ENCODE assay signal across 32 mouse cellular contexts in the genomic region with DNA sequence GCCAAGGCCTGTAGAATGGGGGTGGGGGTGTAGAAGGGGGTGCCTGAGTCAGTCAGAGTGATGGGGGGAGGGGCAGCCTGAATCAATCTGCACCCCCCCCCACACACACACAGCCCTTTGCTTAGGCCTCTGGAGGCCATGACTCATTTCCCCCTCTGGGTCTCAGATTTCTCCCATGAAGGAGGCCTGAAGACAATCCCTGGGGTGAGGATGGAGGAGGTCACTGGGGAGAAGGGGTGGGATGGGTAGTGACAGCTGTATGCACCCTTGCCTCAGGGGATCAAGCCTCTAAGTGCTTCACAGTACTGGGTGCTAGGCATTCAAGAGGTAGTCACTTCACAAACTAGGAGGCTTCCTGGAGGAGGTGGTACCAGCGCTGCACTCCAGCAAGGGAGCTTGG. TPM values are rescaled to one million over a fixed set of nuclear protein-coding genes. Genes with fewer than 3 reads are reported as not detected.
DNase-seq lines count a peak whose midpoint lies in the region; ATAC-seq and TF ChIP-seq lines count a peak whose summit lies in the region.
"Had no signal": no experiment of that assay in that cellular context is flagged by ENCODE, and none has a peak within 500 bp of the region (broad histone marks: within the 10 kb centered on the region; RNA-seq: fewer than 3 reads in every experiment).

No protein-coding gene starts in this region.

- H3K4me1 ChIP-seq in liver, embryonic 11.5 days (replicated peaks; ENCODE audit: control insufficient read depth, insufficient read depth, low read length) = peaks cover 6% of the 10 kb centered on the region
- H3K4me1 ChIP-seq in liver, postnatal 0 days (ENCODE audit: insufficient read depth) = peaks cover 12% of the 10 kb centered on the region
- H3K4me1 ChIP-seq: forebrain, embryonic 15.5 days; limb, embryonic 12.5 days; stomach, embryonic 15.5 days had no signal

- no peak for TF ChIP-seq EP300 in liver, postnatal 0 days (IDR thresholded peaks at IDR 0.05; ENCODE audit: low read depth)

- ATAC-seq in liver, embryonic 11.5 days (replicated peaks; ENCODE audit: low FRiP score) = no peak
- no peak for ATAC-seq in liver, postnatal 0 days
- ATAC-seq: forebrain, embryonic 15.5 days; intestine, postnatal 0 days; midbrain, embryonic 16.5 days had no signal

- no peak for TF ChIP-seq CTCF in liver, postnatal 0 days (IDR thresholded peaks at IDR 0.05; ENCODE audit: low read depth)

- H3K9me3 ChIP-seq in liver, embryonic 11.5 days (ENCODE audit: control insufficient read depth, low read length) = no peaks in the 10 kb centered on the region
- H3K9me3 ChIP-seq in liver, postnatal 0 days (ENCODE audit: low read length) = no peaks in the 10 kb centered on the region
- H3K9me3 ChIP-seq: embryonic facial prominence, embryonic 13.5 days; forebrain, embryonic 10.5 days; forebrain, embryonic 15.5 days; heart, embryonic 13.5 days; limb, embryonic 12.5 days; stomach, embryonic 15.5 days had no signal

- no peak overlapping the region for H3K9ac ChIP-seq in liver, embryonic 11.5 days (ENCODE audit: low read depth, low read length)
- no peak overlapping the region for H3K9ac ChIP-seq in liver, postnatal 0 days (replicated peaks)
- H3K9ac ChIP-seq: embryonic facial prominence, embryonic 13.5 days; forebrain, embryonic 15.5 days; heart, embryonic 13.5 days; limb, embryonic 12.5 days; stomach, embryonic 15.5 days had no signal

- no peak overlapping the region for H3K4me3 ChIP-seq in liver, embryonic 11.5 days (ENCODE audit: low read depth, low read length)
- no peak overlapping the region for H3K4me3 ChIP-seq in liver, postnatal 0 days (ENCODE audit: low read depth, low read length)
- H3K4me3 ChIP-seq: embryonic facial prominence, embryonic 13.5 days; forebrain, embryonic 10.5 days; forebrain, embryonic 15.5 days; heart, embryonic 13.5 days; left cerebral cortex, adult 2 months; limb, embryonic 12.5 days; stomach, embryonic 15.5 days had no signal

- no peaks in the 10 kb centered on the region for H3K36me3 ChIP-seq in liver, embryonic 11.5 days (ENCODE audit: control insufficient read depth, insufficient read depth, low read length)
- no peaks in the 10 kb centered on the region for H3K36me3 ChIP-seq in liver, postnatal 0 days (replicated peaks; ENCODE audit: insufficient read depth, low read length)
- H3K36me3 ChIP-seq: embryonic facial prominence, embryonic 13.5 days; forebrain, embryonic 10.5 days; forebrain, embryonic 15.5 days; heart, embryonic 13.5 days; limb, embryonic 12.5 days; stomach, embryonic 15.5 days had no signal

- H3K27me3 ChIP-seq in liver, embryonic 11.5 days (replicated peaks; ENCODE audit: control insufficient read depth, insufficient read depth, low read length) = no peaks in the 10 kb centered on the region
- H3K27me3 ChIP-seq in liver, postnatal 0 days (ENCODE audit: insufficient read depth, low read length) = no peaks in the 10 kb centered on the region
- H3K27me3 ChIP-seq: embryonic facial prominence, embryonic 13.5 days; forebrain, embryonic 15.5 days; heart, embryonic 13.5 days; limb, embryonic 12.5 days; stomach, embryonic 15.5 days had no signal

- no peak overlapping the region for H3K4me2 ChIP-seq in liver, embryonic 11.5 days
- no peak overlapping the region for H3K4me2 ChIP-seq in liver, postnatal 0 days (ENCODE audit: low read depth, low read length)
- H3K4me2 ChIP-seq: embryonic facial prominence, embryonic 13.5 days; forebrain, embryonic 15.5 days; heart, embryonic 13.5 days; limb, embryonic 12.5 days; midbrain, embryonic 11.5 days; stomach, embryonic 15.5 days had no signal

- no peak overlapping the region for H3K27ac ChIP-seq in liver, embryonic 11.5 days (ENCODE audit: low read depth, low read length)
- H3K27ac ChIP-seq in liver, postnatal 0 days (ENCODE audit: low read depth) = no peak overlapping the region
- H3K27ac ChIP-seq: embryonic facial prominence, embryonic 13.5 days; forebrain, embryonic 10.5 days; forebrain, embryonic 15.5 days; heart, embryonic 13.5 days; left cerebral cortex, adult 2 months; limb, embryonic 12.5 days; stomach, embryonic 15.5 days had no signal

- DNase-seq in liver, embryonic 11.5 days (ENCODE audit: low spot score) = peak; percentile 27
- DNase-seq in liver, postnatal 0 days = no peak
- DNase-seq in 3T3-L1 (ENCODE audit: low read depth, low spot score) = peak; percentile 81
- DNase-seq in CD4-positive helper T cell, adult 2 months (ENCODE audit: low read depth, low spot score) = peak; percentile 51
- DNase-seq in naive thymus-derived CD4-positive, alpha-beta T cell, adult 2 months (ENCODE audit: low read depth) = peak; percentile 34
- DNase-seq in kidney, postnatal 14 days = no peak
- no peak for DNase-seq in T-cell, adult 2 months (ENCODE audit: low spot score)
- DNase-seq: adrenal gland, postnatal 14 days; cerebellum, adult 11-12 months; cerebellum, adult 9-11 months; heart, postnatal 10 days; kidney, postnatal 25 days; lung, postnatal 36 days; thymus, postnatal 4 days had no signal

- 68% methylated on average over 1 of the region's 1 CpGs for WGBS in liver, embryonic 11.5 days
- WGBS in liver, postnatal 0 days (ENCODE audit: insufficient replicate concordance) = 81% methylated on average over 1 of the region's 1 CpGs

RNA-seq across cellular contexts. Expression of gene Dusp2, which starts 12.3 kb away (rescaled TPM):
- polyA plus RNA-seq in liver, embryonic 11.5 days (2014; fragmentation: Nextera tagmentation; extraction: Ambion mirVana) = 8.8 and 10.1 TPM in 2 replicates
- polyA plus RNA-seq in liver, postnatal 0 days (2015; fragmentation: Nextera tagmentation; extraction: Ambion mirVana) = 5.6 and 5.9 TPM in 2 replicates

RNA-seq across cellular contexts. Expression of gene Astl, which starts 14.8 kb away (rescaled TPM):
- not detected in 2 replicates for polyA plus RNA-seq in liver, embryonic 11.5 days (2014; fragmentation: Nextera tagmentation; extraction: Ambion mirVana)
- not detected in 2 replicates for polyA plus RNA-seq in liver, postnatal 0 days (2015; fragmentation: Nextera tagmentation; extraction: Ambion mirVana)
- polyA plus RNA-seq: forebrain, embryonic 10.5 days; forebrain, embryonic 15.5 days; frontal cortex, adult 2 months; heart, embryonic 13.5 days; hindbrain, embryonic 11.5 days; intestine, postnatal 0 days; kidney, embryonic 14.5 days; limb, embryonic 12.5 days; liver, adult 2 months; liver, embryonic 16.5 days; lung, embryonic 16.5 days; midbrain, embryonic 11.5 days; midbrain, embryonic 16.5 days; neural tube, embryonic 14.5 days; stomach, embryonic 15.5 days had no signal

RNA-seq across cellular contexts. Expression of gene Adra2b, which starts 39.3 kb away (rescaled TPM):
- 20.1 and 20.7 TPM in 2 replicates for polyA plus RNA-seq in liver, embryonic 11.5 days (2014; fragmentation: Nextera tagmentation; extraction: Ambion mirVana)
- 4.7 and 4.8 TPM in 2 replicates for polyA plus RNA-seq in liver, postnatal 0 days (2015; fragmentation: Nextera tagmentation; extraction: Ambion mirVana)
- polyA plus RNA-seq: CD4-positive, CD25-positive, alpha-beta regulatory T cell, adult 4 months had no signal

RNA-seq across cellular contexts. Expression of gene Stard7, which starts 53.6 kb away (rescaled TPM):
- 88.9 and 99.6 TPM in 2 replicates for polyA plus RNA-seq in liver, embryonic 11.5 days (2014; fragmentation: Nextera tagmentation; extraction: Ambion mirVana)
- polyA plus RNA-seq in liver, postnatal 0 days (2015; fragmentation: Nextera tagmentation; extraction: Ambion mirVana) = 41.7 and 44.7 TPM in 2 replicates

Comparison
In these comparisons a context has a peak if more than half of its experiments do, and no peak if none do; other contexts are left out.
1. DNase-seq: peak in liver, embryonic 11.5 days (single experiment), 3T3-L1 (single experiment), CD4-positive helper T cell, adult 2 months (single experiment) and naive thymus-derived CD4-positive, alpha-beta T cell, adult 2 months (single experiment); none in liver, postnatal 0 days (single experiment), kidney, postnatal 14 days (single experiment) and T-cell, adult 2 months (single experiment).